Mouse (Mus musculus) lung, postnatal 36 days (tissue): ENCODE measurements at regions not wholly inside any gene's neighbourhood (a gene's known extent, or its start where the extent isn't known, plus 50 kb on each side); places are given as distances from the start of the nearest gene placed in this dataset.

ENCODE experiments used
- DNase-seq: peaks from one replicate; pipeline ENCODE4 v3.0.0; 2022; ENCODE audit warnings: mixed read lengths

DNA sequence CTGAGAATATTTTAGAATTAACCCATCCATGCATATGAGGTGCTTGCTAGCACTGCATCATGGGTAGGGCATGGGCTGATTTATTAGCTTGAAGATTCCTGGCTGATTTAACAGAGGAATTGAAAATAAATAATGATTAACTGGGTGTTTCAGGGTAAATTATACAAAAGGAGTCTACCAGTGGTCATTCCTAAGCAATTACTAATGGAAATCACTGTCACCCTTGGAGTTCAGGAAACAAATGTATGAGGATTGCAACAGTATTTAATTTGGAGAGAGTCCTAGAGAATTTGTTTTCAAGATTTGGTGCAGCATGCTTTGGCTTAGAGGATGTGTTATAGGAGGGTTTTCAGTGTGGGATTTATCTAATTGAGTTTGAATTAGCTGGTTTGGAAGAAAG, 103.0 kb upstream of the Flrt2 start:
- no peak for DNase-seq

DNA sequence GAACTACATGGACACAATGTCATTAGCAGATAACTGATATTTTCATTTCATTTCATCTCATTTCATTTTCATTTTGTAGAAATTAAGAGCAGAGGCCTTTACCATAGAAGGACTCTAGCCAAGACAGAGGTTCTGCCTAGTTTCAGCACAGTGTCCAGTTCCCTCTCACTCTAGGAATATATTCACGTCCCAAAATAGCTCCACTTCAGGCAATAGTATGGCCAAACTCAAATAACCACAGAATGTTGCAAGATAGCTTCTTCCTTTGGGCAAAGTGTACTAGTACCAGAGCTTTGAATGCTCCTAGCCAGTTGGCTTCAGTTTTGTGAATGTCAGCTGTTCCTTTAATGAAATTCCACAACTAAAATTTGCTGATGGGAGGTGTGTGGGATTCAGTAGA, 72.7 kb upstream of the Flrt2 start:
- no peak for DNase-seq

DNA sequence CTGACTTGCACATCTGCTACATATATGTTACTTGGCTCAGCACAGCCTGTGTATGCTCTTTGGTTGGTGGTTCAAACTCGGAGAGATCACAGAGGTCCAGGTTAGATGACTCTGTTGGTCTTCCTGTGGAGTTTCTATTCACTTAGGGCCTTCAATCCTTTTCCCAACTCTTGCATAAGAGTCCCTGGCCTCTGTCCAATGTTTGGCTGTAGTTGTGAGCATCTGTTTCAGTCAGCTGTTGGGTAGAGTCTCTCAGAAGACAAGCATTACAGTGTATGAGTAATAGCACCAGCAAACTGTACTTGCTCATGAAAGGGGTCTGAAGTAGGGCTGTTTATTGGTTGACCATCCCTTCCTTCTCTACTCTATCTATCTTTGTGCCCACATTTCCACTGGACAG, 61.0 kb upstream of the Flrt2 start:
- DNase-seq: peak; percentile 62

DNA sequence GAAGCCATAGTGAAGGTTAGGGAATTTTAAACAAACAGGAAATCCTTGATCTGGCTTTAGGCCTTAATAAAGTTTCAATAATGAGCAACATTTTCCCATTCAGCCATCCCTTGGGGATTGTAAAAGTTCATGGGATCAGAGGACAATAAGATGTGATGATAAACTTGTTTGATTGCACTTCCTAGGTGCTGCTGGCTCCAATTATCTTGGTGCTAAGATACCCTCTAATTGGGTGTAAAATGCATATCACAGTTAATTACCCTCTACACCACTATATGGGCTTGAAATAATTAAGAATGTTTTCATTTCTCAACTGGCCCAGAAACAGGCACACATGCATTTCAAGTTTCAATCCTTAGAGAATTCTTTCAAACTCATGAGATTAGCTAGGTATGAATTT, 55.4 kb upstream of the Flrt2 start:
- no peak for DNase-seq

DNA sequence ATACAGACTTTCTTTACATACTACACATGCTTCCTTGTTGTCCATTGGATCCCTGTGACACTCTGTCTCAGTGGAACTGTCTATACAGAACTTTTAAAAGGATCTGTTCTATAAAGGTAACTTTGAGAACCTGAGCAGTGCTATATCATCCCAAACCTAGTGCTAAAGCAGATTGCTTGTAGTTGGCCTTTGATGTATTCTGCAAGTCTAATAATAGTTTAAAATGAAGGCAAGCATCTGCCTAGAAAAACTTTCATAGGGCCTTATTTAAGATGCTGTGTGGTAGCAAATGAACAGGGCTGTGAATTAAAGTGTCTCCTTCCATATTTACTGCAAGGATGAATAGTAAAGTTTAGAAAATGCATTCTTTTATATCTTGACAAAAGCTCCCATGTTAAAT, 52.1 kb upstream of the Flrt2 start:
- DNase-seq: no peak

DNA sequence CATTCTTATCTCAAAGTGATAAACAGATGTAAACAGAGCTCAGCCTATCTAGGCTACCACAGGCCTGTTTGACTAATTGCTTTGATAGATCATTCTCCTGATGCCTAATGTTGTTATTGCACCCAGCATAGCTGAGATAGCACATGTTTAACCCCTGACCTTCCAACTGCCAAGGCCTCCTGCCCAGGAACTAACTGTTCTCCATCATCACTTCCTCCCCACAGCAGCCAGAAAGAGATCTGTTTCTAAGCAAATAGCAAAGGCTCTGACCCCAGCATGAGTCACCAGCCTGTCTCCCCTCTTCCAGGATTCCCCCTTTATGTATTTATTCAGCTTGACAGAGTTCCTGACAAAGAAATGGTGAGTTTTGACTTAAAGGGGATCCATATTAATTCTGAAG, 50.4 kb upstream of the Flrt2 start:
- no peak for DNase-seq
